Mouse (Mus musculus) limb, embryonic 11.5 days (tissue): ENCODE measurements at regions not wholly inside any gene's neighbourhood (a gene's known extent, or its start where the extent isn't known, plus 50 kb on each side); places are given as distances from the start of the nearest gene placed in this dataset.

Experiments used
- ATAC-seq: fragments of 200-750 bp; cut with Nextera tagmentation; 2 replicates; pipeline ENCODE4 v1.8.0; 2017; ENCODE audit warnings: low read depth; ENCODE audit not compliant: insufficient number of reproducible peaks, low FRiP score, low TSS enrichment
- DNase-seq: peaks from one replicate; pipeline ENCODE4 v3.0.0-alpha.2; 2015; ENCODE audit warnings: low spot score
- H3K27ac ChIP-seq: fragments of 300-500 bp; sonication (generic); replicated peaks from 2 replicates; pipeline ENCODE4 v1.5.1; 2014; ENCODE audit warnings: low read depth, mild to moderate bottlenecking, low read length
- H3K27me3 ChIP-seq: fragments of 300-500 bp; sonication (generic); 2 replicates; pipeline ENCODE4 v1.6.1; 2014; ENCODE audit warnings: mild to moderate bottlenecking, low read length, mixed read lengths; ENCODE audit not compliant: control insufficient read depth, insufficient read depth
- H3K36me3 ChIP-seq: fragments of 300-500 bp; sonication (generic); 2 replicates; pipeline ENCODE4 v1.6.1; 2014; ENCODE audit warnings: mild to moderate bottlenecking, low read length, moderate library complexity, mixed read lengths; ENCODE audit not compliant: control insufficient read depth, insufficient read depth
- H3K4me1 ChIP-seq: fragments of 300-500 bp; sonication (generic); 2 replicates; pipeline ENCODE4 v1.6.1; 2014; ENCODE audit warnings: low read length, mixed read lengths; ENCODE audit not compliant: control insufficient read depth, insufficient read depth
- H3K4me2 ChIP-seq: fragments of 300-500 bp; sonication (generic); 2 replicates; pipeline ENCODE4 v1.6.1; 2014; ENCODE audit warnings: low read depth, mild to moderate bottlenecking, moderate library complexity; ENCODE audit not compliant: severe bottlenecking
- H3K4me3 ChIP-seq: fragments of 300-500 bp; sonication (generic); 2 replicates; pipeline ENCODE4 v1.5.1; 2014; ENCODE audit warnings: low read depth, low read length
- H3K9ac ChIP-seq: fragments of 300-500 bp; sonication (generic); 2 replicates; pipeline ENCODE4 v1.6.1; 2014; ENCODE audit warnings: mild to moderate bottlenecking, low read length
- H3K9me3 ChIP-seq: fragments of 300-500 bp; sonication (generic); 2 replicates; pipeline ENCODE4 v1.6.1; 2016; ENCODE audit warnings: low read length; ENCODE audit not compliant: control insufficient read depth
- WGBS: fragments of 180-500 bp; shearing (Covaris S2); extraction: QIAGEN DNeasy Blood & Tissue Kit; methylation state at CpG from one replicate; pipeline ENCODE4 v1.1.7; 2014; 5-methylcytosine and 5-hydroxymethylcytosine counted together

DNA sequence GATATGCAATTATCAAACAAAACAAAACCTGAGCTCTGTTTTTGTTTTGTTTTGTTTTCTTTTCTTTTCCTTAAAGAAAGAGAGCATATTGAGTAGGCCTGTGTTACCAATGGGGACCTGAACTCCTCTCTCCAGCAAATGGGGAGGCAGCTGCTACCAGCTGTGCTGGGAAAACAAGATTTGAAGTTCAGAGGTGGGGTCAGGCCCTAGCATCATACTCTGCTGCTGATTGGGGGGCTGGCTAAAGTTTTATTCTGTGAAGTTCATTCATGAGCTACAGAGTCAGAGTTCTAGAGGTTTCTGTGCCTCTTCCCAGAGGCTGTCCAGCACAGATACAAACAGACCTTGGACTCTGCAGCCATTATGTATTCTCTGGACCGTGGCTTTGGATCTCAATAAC lies 117.7 kb downstream of the Rassf10 start:
- Histone ChIP-seq H3K4me1 (no peaks in the 10 kb centered on the region), H3K27ac (no peak overlapping the region)
- 87% methylated on average over 1 of the region's 1 CpGs for WGBS

DNA sequence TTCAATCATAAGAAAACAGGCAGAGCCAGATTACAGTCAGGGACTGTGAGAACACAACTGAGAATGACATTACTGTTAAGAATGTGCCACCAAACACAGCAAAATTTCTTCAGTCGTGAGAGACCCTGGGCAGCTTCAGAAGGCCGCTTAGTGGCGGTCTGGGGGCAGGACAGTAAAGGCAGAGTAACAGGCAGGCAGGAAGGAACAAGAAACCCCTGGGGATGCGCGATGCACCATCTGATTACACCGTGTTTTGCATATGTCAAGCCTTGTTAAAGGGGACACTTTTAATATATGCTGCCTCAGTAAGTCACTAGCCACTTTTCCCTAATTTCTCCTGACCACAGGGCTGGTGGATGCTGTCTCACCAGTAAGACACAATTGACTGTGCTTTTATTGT lies 120.0 kb downstream of the Rassf10 start:
- H3K27ac ChIP-seq: no peak overlapping the region

More for the DNA sequence above, 117.7 kb downstream of the Rassf10 start:
- no peak overlapping the region for H3K4me3 ChIP-seq
- DNase-seq (no peak), ATAC-seq (no peak)
- H3K9me3 ChIP-seq: no peaks in the 10 kb centered on the region
- H3K4me2 ChIP-seq: no peak overlapping the region
- H3K9ac ChIP-seq: no peak overlapping the region
- no peaks in the 10 kb centered on the region for H3K27me3 ChIP-seq
- no peaks in the 10 kb centered on the region for H3K36me3 ChIP-seq

GRCm38 (mm10) chr7:113075371-113075770 lies 121.6 kb downstream of the Rassf10 start:
- Histone ChIP-seq H3K9ac (no peak overlapping the region), H3K27me3 (no peaks in the 10 kb centered on the region), H3K9me3 (no peaks in the 10 kb centered on the region), H3K27ac (no peak overlapping the region), H3K4me2 (no peak overlapping the region), H3K36me3 (no peaks in the 10 kb centered on the region), H3K4me3 (no peak overlapping the region), H3K4me1 (no peaks in the 10 kb centered on the region)
- WGBS: 60% methylated on average over 6 of the region's 6 CpGs
- ATAC-seq: no peak
- DNase-seq: no peak

More for the DNA sequence above, 120.0 kb downstream of the Rassf10 start:
- WGBS: 38% methylated on average over 6 of the region's 6 CpGs
- H3K4me1 ChIP-seq: no peaks in the 10 kb centered on the region
- H3K4me2 ChIP-seq: no peak overlapping the region
- ATAC-seq (no peak), DNase-seq (no peak)
- no peak overlapping the region for H3K9ac ChIP-seq
- no peaks in the 10 kb centered on the region for H3K36me3 ChIP-seq
- no peak overlapping the region for H3K4me3 ChIP-seq
- H3K27me3 ChIP-seq: no peaks in the 10 kb centered on the region
- H3K9me3 ChIP-seq: no peaks in the 10 kb centered on the region

DNA sequence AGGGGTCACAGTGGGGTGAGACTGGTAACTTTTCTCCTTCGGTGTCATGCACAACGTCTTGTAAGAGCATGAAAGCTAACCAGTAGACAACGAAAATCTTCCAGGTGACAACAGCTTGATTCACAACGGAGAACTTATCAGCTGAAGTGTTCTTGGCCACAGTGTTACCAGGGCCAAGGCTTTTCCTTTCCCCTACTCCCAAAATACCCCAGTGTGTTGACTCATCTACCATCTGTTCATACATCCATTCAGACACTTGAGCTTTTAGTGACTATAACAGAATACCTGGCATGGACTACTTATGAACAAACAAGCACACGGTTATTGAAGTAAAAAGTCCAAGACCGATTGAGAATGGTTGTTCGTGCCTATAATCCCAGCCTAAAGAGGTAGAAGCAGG lies 122.5 kb downstream of the Rassf10 start:
- Histone ChIP-seq H3K9ac (no peak overlapping the region), H3K9me3 (no peaks in the 10 kb centered on the region), H3K27me3 (no peaks in the 10 kb centered on the region), H3K4me1 (no peaks in the 10 kb centered on the region), H3K36me3 (no peaks in the 10 kb centered on the region), H3K27ac (no peak overlapping the region), H3K4me2 (no peak overlapping the region), H3K4me3 (no peak overlapping the region)
- 91% methylated on average over 7 of the region's 7 CpGs for WGBS
- ATAC-seq (no peak), DNase-seq (no peak)

GRCm38 (mm10) chr7:113081120-113081519 lies 126.1 kb upstream of the Arntl start:
- H3K27me3 ChIP-seq: no peaks in the 10 kb centered on the region
- DNase-seq (no peak), ATAC-seq (no peak)
- no peaks in the 10 kb centered on the region for H3K9me3 ChIP-seq
- no peaks in the 10 kb centered on the region for H3K36me3 ChIP-seq
- H3K4me2 ChIP-seq: no peak overlapping the region
- no peak overlapping the region for H3K27ac ChIP-seq
- H3K4me1 ChIP-seq: no peaks in the 10 kb centered on the region
- WGBS: 84% methylated on average over 5 of the region's 5 CpGs
- H3K4me3 ChIP-seq: no peak overlapping the region
- H3K9ac ChIP-seq: no peak overlapping the region

DNA sequence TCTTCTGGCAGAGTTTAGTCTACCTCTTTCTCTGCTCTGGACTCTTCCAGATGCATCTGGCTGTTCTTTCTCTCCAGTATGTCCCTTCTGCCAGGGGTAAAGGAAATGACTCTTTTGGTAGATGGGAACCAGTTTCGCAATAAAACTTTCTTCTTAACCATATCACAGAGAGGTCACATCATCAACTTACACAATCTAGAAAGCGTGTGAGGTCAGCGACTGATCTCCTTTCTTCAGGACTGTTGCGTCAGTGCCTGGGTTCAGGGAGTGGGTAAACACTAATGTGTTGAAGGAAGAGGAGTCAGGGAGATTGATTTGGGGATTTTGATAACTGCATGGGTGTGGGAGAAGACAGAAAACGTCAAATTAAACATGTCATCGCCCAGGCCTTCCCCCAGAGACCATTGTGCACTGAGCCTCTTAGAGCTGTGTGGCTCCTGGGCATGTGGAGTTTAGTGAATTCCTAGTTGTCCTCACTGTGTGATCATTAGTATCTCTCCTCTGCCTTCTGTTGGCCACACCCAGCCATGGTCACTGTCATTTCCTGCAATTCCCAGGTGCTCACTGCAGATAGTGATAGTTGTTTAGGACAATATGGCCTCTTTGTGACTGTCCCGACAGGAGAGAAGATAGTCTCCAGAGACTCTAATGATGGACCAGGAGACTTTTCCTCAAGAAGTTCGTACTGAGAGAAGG lies 122.2 kb upstream of the Arntl start:
- Histone ChIP-seq H3K36me3 (no peaks in the 10 kb centered on the region), H3K27me3 (no peaks in the 10 kb centered on the region), H3K9me3 (no peaks in the 10 kb centered on the region), H3K9ac (no peak overlapping the region), H3K4me2 (no peak overlapping the region), H3K4me3 (no peak overlapping the region), H3K27ac (no peak overlapping the region), H3K4me1 (no peaks in the 10 kb centered on the region)
- ATAC-seq: no peak
- WGBS: 81% methylated on average over 8 of the region's 8 CpGs
- DNase-seq: no peak

DNA sequence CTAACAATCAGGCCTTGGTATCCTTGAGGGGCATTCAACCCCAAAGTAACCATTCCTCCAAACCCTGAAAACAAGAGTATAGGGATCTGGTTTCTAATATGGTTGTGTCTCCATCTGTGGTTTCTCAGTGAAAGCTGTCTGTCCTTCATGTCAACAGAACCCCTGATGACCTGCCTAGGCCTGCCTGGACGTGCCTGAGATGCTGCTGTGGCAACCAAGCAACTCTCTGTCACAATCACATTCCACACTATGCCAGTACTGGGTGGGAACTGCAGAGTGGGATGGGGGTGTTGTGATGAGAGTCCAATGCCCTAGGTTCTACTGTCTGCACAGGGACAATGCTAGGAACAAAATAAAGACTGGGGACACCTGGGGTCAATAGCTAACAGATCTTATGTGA lies 121.1 kb upstream of the Arntl start:
- Histone ChIP-seq H3K27ac (no peak overlapping the region), H3K9ac (no peak overlapping the region)
- WGBS: 54% methylated on average over 1 of the region's 1 CpGs

DNA sequence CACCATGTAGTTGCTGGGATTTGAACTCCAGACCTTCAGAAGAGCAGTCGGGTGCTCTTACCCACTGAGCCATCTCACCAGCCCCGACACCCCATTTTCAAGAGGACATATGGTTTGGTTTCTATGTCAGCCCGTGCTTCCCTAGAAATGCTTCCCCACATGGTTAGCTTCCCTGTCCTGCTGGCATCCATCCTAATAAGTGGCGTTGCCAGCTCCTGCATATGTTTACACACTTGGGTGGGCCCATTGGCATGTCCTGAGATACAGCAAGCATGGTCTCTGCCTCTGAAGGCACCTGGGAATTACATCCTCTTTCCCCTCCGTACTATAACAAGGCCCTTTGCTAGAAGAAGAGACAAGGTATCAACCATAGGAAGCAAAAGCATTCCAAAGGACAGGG lies 119.6 kb upstream of the Arntl start:
- Histone ChIP-seq H3K4me2 (no peak overlapping the region), H3K27me3 (no peaks in the 10 kb centered on the region), H3K36me3 (no peaks in the 10 kb centered on the region), H3K9me3 (no peaks in the 10 kb centered on the region), H3K4me3 (no peak overlapping the region), H3K27ac (no peak overlapping the region), H3K9ac (no peak overlapping the region), H3K4me1 (no peaks in the 10 kb centered on the region)
- no peak for DNase-seq
- WGBS: 89% methylated on average over 5 of the region's 5 CpGs
- no peak for ATAC-seq

More for the DNA sequence above, 121.1 kb upstream of the Arntl start:
- Histone ChIP-seq H3K9me3 (no peaks in the 10 kb centered on the region), H3K27me3 (no peaks in the 10 kb centered on the region), H3K36me3 (no peaks in the 10 kb centered on the region), H3K4me2 (no peak overlapping the region), H3K4me3 (no peak overlapping the region), H3K4me1 (no peaks in the 10 kb centered on the region)
- ATAC-seq (no peak), DNase-seq (no peak)

DNA sequence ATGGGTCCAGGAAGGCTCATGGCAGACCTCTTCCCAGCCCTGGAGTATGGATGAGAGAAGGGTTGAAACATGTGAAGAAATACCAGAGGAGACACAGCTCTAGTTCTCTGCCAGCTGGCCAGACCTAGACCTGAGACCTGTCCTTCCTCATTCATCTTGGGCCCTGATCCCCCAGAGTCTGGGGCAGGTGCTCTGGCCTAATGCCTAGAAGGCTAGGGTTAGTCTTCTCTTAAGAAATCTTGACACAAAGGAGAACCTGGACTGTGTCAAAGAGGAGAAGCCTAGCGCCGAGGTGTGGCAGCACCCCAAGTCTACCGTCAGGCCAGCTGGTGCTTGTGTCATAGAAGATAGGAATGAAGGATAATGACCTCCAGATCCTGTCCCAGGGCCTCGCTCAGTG lies 118.2 kb upstream of the Arntl start:
- DNase-seq (no peak), ATAC-seq (no peak)
- H3K27ac ChIP-seq: no peak overlapping the region
- H3K27me3 ChIP-seq: no peaks in the 10 kb centered on the region
- no peak overlapping the region for H3K4me2 ChIP-seq
- H3K4me3 ChIP-seq: no peak overlapping the region
- H3K36me3 ChIP-seq: no peaks in the 10 kb centered on the region
- no peaks in the 10 kb centered on the region for H3K9me3 ChIP-seq
- WGBS: 81% methylated on average over 4 of the region's 4 CpGs
- no peaks in the 10 kb centered on the region for H3K4me1 ChIP-seq
- no peak overlapping the region for H3K9ac ChIP-seq
